Mouse (Mus musculus): ENCODE data around the gene Dclk2.

DNA sequence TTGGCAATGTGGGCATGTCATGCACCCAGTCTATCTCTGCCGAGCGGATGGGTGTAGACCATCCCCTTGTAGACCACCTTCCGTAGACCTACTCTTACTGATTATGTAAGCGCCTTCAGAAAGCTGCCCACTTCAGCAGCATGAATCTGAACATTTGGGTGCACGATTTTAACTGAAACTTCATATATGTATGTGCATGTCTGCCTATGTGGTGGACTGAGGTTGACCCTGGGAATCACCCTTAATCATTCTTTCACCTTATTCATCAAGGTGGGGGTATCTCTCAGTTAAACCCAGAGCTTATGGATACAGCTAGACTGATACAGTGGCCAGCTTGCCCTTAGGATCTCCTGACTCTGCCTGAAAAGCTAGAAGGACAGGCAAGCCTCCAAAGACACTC lies 3.6 kb downstream of the Dclk2 start:
- TF ChIP-seq POLR2A (IDR thresholded peaks at IDR 0.05; ENCODE audit: low read depth, low read length): no peak
- TF ChIP-seq CTCF (conservative IDR thresholded peaks at IDR 0.05; ENCODE audit: insufficient read depth, insufficient read length, low read depth, low read length): no peak

Data from kidney, adult 2 months (tissue).